Mouse (Mus musculus) midbrain, embryonic 14.5 days (tissue): ENCODE results near the gene Rnf38. TPM values are rescaled to one million over a fixed set of nuclear protein-coding genes. Genes with fewer than 3 reads are reported as not detected.

Experiments used
- ATAC-seq: fragments of 200-750 bp; cut with Nextera tagmentation; 2 replicates; pipeline ENCODE4 v1.8.0; 2017; ENCODE audit warnings: moderate number of reproducible peaks, moderate library complexity; ENCODE audit not compliant: low FRiP score, low TSS enrichment
- DNase-seq: peaks from one replicate; pipeline ENCODE4 v3.0.0-alpha.2; 2015
- H3K27ac ChIP-seq: fragments of 300-500 bp; sonication (generic); replicated peaks from 2 replicates; pipeline ENCODE4 v1.5.1; 2014; ENCODE audit warnings: mild to moderate bottlenecking, low read depth, low read length, moderate library complexity
- H3K27me3 ChIP-seq: fragments of 300-500 bp; sonication (generic); 2 replicates; pipeline ENCODE4 v1.6.1; 2014; ENCODE audit warnings: low read length, control low read depth, mixed read lengths; ENCODE audit not compliant: control insufficient read depth, insufficient read depth
- H3K36me3 ChIP-seq: fragments of 300-500 bp; sonication (generic); 2 replicates; pipeline ENCODE4 v1.6.1; 2014; ENCODE audit warnings: low read length, control low read depth; ENCODE audit not compliant: control insufficient read depth, insufficient read depth
- H3K4me1 ChIP-seq: fragments of 300-500 bp; sonication (generic); 2 replicates; pipeline ENCODE4 v1.6.1; 2014; ENCODE audit warnings: mild to moderate bottlenecking, antibody characterized with exemption, low read length, control low read depth; ENCODE audit not compliant: control insufficient read depth, insufficient read depth
- H3K4me2 ChIP-seq: fragments of 300-500 bp; sonication (generic); 2 replicates; pipeline ENCODE4 v1.6.1; 2014; ENCODE audit warnings: mild to moderate bottlenecking, low read length, moderate library complexity
- H3K4me3 ChIP-seq: fragments of 300-500 bp; sonication (generic); replicated peaks from 2 replicates; pipeline ENCODE4 v1.5.1; 2014; ENCODE audit warnings: low read depth, low read length
- H3K9ac ChIP-seq: fragments of 300-500 bp; sonication (generic); replicated peaks from 2 replicates; pipeline ENCODE4 v1.6.1; 2014; ENCODE audit warnings: mild to moderate bottlenecking, low read length, moderate library complexity
- H3K9me3 ChIP-seq: fragments of 300-500 bp; sonication (generic); 2 replicates; pipeline ENCODE4 v1.6.1; 2016; ENCODE audit warnings: low read length, control low read depth, mixed read lengths; ENCODE audit not compliant: control insufficient read depth
- WGBS: fragments of 180-500 bp; shearing (Covaris S2); extraction: QIAGEN DNeasy Blood & Tissue Kit; methylation state at CpG from one replicate; pipeline ENCODE4 v1.1.7; 2014; 5-methylcytosine and 5-hydroxymethylcytosine counted together
- polyA plus RNA-seq: library from polyadenylated mRNA; unstranded; fragments of >200 nt; fragmentation: Nextera tagmentation; extraction: Ambion mirVana; gene quantifications from 2 replicates; pipeline ENCODE4 v1.2.1, GENCODE M21; 2014

Gene Rnf38
- polyA plus RNA-seq, 1 experiment from 2014 or later, result 60.8 TPM

- Histone ChIP-seq H3K36me3 (no peaks in the 10 kb centered on the region), H3K27me3 (no peaks in the 10 kb centered on the region), H3K4me3 (peak overlapping the region; percentile 86), H3K4me2 (peak overlapping the region; percentile 82), H3K9me3 (no peaks in the 10 kb centered on the region), H3K9ac (peak overlapping the region; percentile 96), H3K27ac (peak overlapping the region; percentile 99), H3K4me1 (peaks cover 44% of the 10 kb centered on the region)
- DNase-seq (no peak), ATAC-seq (no peak)
- WGBS, result 3% methylated on average over 20 of the region's 20 CpGs
Observed at GRCm38 (mm10) chr4:44166702-44167396, 66.7 kb downstream of the Rnf38 start.

- Histone ChIP-seq H3K9me3 (no peaks in the 10 kb centered on the region), H3K36me3 (no peaks in the 10 kb centered on the region), H3K4me2 (peak overlapping the region; percentile 82), H3K4me3 (peak overlapping the region; percentile 86; the same call in 1 of the 2 replicates), H3K9ac (no peak overlapping the region), H3K27me3 (no peaks in the 10 kb centered on the region), H3K27ac (no peak overlapping the region), H3K4me1 (peaks cover 55% of the 10 kb centered on the region)
- DNase-seq (no peak), ATAC-seq (no peak)
- WGBS, result 85% methylated on average over 5 of the region's 5 CpGs
Observed at GRCm38 (mm10) chr4:44164621-44165020, 69.0 kb downstream of the Rnf38 start.

GRCm38 (mm10) chr4:44163034-44163433, 70.6 kb downstream of the Rnf38 start:
- no peak overlapping the region for H3K9ac ChIP-seq
- H3K4me3 ChIP-seq, result no peak overlapping the region
- H3K27me3 ChIP-seq, result no peaks in the 10 kb centered on the region
- WGBS, result 84% methylated on average over 2 of the region's 2 CpGs
- H3K36me3 ChIP-seq, result peaks cover 7% of the 10 kb centered on the region; the same call in 1 of the 2 replicates
- ATAC-seq, result no peak
- no peaks in the 10 kb centered on the region for H3K9me3 ChIP-seq
- DNase-seq, result no peak
- H3K27ac ChIP-seq, result no peak overlapping the region
- peaks cover 55% of the 10 kb centered on the region for H3K4me1 ChIP-seq
- H3K4me2 ChIP-seq, result no peak overlapping the region

- H3K27ac ChIP-seq, result no peak overlapping the region
- H3K36me3 ChIP-seq, result peaks cover 8% of the 10 kb centered on the region; the same call in 1 of the 2 replicates
- H3K4me3 ChIP-seq, result no peak overlapping the region
- no peaks in the 10 kb centered on the region for H3K9me3 ChIP-seq
- DNase-seq (no peak), ATAC-seq (no peak)
- H3K27me3 ChIP-seq, result no peaks in the 10 kb centered on the region
- H3K4me1 ChIP-seq, result peaks cover 52% of the 10 kb centered on the region
- H3K9ac ChIP-seq, result no peak overlapping the region
- no peak overlapping the region for H3K4me2 ChIP-seq
- WGBS, result 59% methylated on average over 13 of the region's 13 CpGs
Observed at GRCm38 (mm10) chr4:44160990-44161689, 72.4 kb downstream of the Rnf38 start.

GRCm38 (mm10) chr4:44159839-44160238, 73.8 kb downstream of the Rnf38 start:
- Histone ChIP-seq H3K36me3 (peaks cover 8% of the 10 kb centered on the region; the same call in 1 of the 2 replicates), H3K9me3 (no peaks in the 10 kb centered on the region), H3K27ac (no peak overlapping the region), H3K4me3 (no peak overlapping the region), H3K27me3 (no peaks in the 10 kb centered on the region), H3K4me1 (peaks cover 39% of the 10 kb centered on the region), H3K4me2 (no peak overlapping the region), H3K9ac (no peak overlapping the region)
- DNase-seq (no peak), ATAC-seq (no peak)
- 89% methylated on average over 8 of the region's 8 CpGs for WGBS

GRCm38 (mm10) chr4:44156481-44156880, 77.1 kb downstream of the Rnf38 start:
- Histone ChIP-seq H3K9ac (no peak overlapping the region), H3K4me1 (peaks cover 8% of the 10 kb centered on the region), H3K4me2 (no peak overlapping the region), H3K36me3 (peaks cover 16% of the 10 kb centered on the region), H3K9me3 (no peaks in the 10 kb centered on the region), H3K27ac (no peak overlapping the region), H3K4me3 (no peak overlapping the region), H3K27me3 (no peaks in the 10 kb centered on the region)
- DNase-seq (no peak), ATAC-seq (no peak)
- 78% methylated on average over 6 of the region's 6 CpGs for WGBS

- Histone ChIP-seq H3K4me3 (no peak overlapping the region), H3K4me1 (no peaks in the 10 kb centered on the region), H3K9me3 (no peaks in the 10 kb centered on the region), H3K36me3 (peaks cover 27% of the 10 kb centered on the region), H3K27ac (no peak overlapping the region), H3K4me2 (no peak overlapping the region), H3K9ac (no peak overlapping the region), H3K27me3 (no peaks in the 10 kb centered on the region)
- DNase-seq, result no peak
- 95% methylated on average over 4 of the region's 4 CpGs for WGBS
- ATAC-seq, result no peak
Observed at GRCm38 (mm10) chr4:44154884-44155283, 78.7 kb downstream of the Rnf38 start.

- ATAC-seq, result no peak
- H3K36me3 ChIP-seq, result peaks cover 35% of the 10 kb centered on the region
- H3K4me2 ChIP-seq, result no peak overlapping the region
- H3K4me3 ChIP-seq, result no peak overlapping the region
- H3K27me3 ChIP-seq, result no peaks in the 10 kb centered on the region
- H3K4me1 ChIP-seq, result no peaks in the 10 kb centered on the region
- no peak overlapping the region for H3K9ac ChIP-seq
- H3K27ac ChIP-seq, result no peak overlapping the region
- H3K9me3 ChIP-seq, result no peaks in the 10 kb centered on the region
- DNase-seq, result no peak
- WGBS, result 92% methylated on average over 4 of the region's 4 CpGs
Observed at GRCm38 (mm10) chr4:44152904-44153303, 80.7 kb downstream of the Rnf38 start.

GRCm38 (mm10) chr4:44126805-44127204, 106.8 kb downstream of the Rnf38 start:
- Histone ChIP-seq H3K4me1 (no peaks in the 10 kb centered on the region), H3K27me3 (no peaks in the 10 kb centered on the region), H3K9me3 (no peaks in the 10 kb centered on the region), H3K9ac (no peak overlapping the region), H3K27ac (no peak overlapping the region), H3K36me3 (peaks cover 67% of the 10 kb centered on the region), H3K4me2 (no peak overlapping the region), H3K4me3 (no peak overlapping the region)
- 93% methylated on average over 12 of the region's 12 CpGs for WGBS
- no peak for ATAC-seq
- DNase-seq, result no peak
